Mouse (Mus musculus) colon, adult 2 months (tissue): ENCODE results near the gene Ndufaf4. TPM values are rescaled to one million over a fixed set of nuclear protein-coding genes. Genes with fewer than 3 reads are reported as not detected.

Experiments used
- polyA plus RNA-seq: library from polyadenylated mRNA; depleted of rRNA; stranded (reverse); fragments of >200 nt; gene quantifications from 2 replicates; pipeline ENCODE4 v1.2.3, GENCODE M21; 2012; rRNA removed

Gene Ndufaf4
- polyA plus RNA-seq = 2.6 and 2.7 TPM in 2 replicates

DNA sequence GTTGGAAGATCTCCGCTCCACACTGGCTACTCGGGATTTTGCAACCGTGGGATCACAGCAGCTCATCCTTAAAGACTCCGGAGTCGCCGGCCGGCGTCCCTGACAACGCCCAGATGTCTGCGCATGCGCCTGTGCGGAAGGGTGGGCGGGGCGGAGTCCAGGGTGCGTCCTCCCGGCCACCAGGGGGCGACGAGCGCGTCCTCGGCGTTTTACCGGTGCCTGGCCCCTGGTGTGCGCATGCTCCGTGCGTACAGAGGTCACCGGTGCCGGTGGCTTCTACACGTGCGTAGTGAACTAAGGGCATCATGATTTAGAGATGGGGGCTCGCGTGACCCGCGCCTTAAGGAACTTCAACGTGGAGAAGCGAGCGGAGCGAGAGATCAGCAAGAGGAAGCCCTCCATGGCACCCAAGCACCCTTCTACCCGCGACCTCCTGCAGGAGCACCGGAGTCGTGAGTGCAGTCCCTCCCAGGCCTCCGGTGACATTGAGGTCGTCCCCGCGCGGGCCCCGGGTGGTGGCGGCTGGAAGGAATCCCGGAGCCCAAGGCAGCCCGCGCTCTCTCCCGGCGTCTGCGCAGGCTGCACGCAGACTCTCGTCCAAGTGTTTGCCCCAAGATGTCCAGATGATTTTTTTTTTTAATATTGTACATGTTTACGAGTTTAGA lies at the start of gene Ndufaf4:
TSS of gene Ndufaf4 (plus strand) at position 233 of the 665 bp plus-strand sequence.

DNA sequence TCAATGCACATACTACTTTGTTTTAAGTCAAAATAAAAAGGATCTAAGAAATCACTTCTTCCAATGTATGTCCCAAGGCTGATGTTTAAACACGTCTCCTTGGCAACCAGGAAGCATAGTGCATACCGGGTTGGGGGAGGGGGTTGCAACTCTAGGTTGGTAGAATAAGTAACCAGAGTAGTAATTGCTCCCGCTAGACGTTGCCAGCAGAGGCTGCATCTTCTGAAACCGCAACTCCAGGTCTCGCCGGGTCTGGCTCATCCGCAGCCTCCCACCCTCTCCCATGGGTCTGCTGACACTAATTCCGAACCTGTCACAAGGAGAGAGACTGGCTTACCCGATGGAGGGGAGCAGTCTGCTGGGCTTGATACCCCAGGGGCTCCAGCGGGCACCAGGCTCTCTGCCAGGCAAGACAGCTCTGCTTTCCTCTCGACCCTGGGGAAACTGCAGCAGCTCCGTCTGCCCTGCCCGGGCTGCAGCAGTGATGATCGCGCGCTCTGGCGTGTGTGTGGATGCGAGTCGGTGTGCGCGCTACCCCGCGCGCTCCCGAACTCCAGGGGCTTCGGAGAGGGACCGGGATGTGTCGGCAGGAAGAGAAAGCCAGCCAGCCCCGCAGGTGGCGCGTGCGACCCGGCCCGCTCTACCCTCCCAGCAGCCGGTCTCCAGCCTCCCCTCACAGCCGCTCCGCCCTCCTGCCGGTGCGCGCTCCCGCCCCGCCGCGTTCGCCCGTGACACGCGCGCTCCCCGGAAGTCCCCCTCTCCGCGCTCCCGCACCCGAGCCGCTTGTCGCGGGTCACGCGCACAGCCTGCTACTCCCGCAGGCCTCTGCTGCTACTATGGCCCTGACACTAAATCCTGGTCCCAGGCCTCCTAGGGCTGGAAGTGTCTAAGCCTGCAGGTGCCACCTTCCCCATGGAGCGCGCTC lies 47.2 kb upstream of the Ndufaf4 start, which contains the start of gene Klhl32:
TSS of gene Klhl32 (minus strand) at position 724 of the 925 bp plus-strand sequence.

Other genes starting within 250 kb of the Ndufaf4 start
- 2.6 and 2.8 TPM in 2 replicates for gene Klhl32, start 47.0 kb upstream of the Ndufaf4 start, polyA plus RNA-seq
- 1.3 and 3.1 TPM in 2 replicates for gene Gpr63, start 68.3 kb downstream of the Ndufaf4 start, polyA plus RNA-seq